Mouse (Mus musculus) limb, embryonic 10.5 days (tissue): ENCODE data around the gene Slc25a22. TPM values are rescaled to one million over a fixed set of nuclear protein-coding genes. Genes with fewer than 3 reads are reported as not detected.

Experiments used
- DNase-seq: peaks from one replicate; pipeline ENCODE4 v3.0.0-alpha.2; 2017; ENCODE audit warnings: low spot score
- H3K27ac ChIP-seq: fragments of 300-500 bp; sonication (generic); 2 replicates; pipeline ENCODE4 v1.5.1; 2016; ENCODE audit warnings: mild to moderate bottlenecking
- H3K27me3 ChIP-seq: fragments of 300-500 bp; sonication (generic); 2 replicates; pipeline ENCODE4 v1.6.1; 2016; ENCODE audit warnings: low read depth, mild to moderate bottlenecking; ENCODE audit not compliant: poor library complexity, severe bottlenecking
- H3K36me3 ChIP-seq: fragments of 300-500 bp; sonication (generic); 2 replicates; pipeline ENCODE4 v1.6.1; 2016; ENCODE audit warnings: mild to moderate bottlenecking, moderate library complexity
- H3K4me1 ChIP-seq: fragments of 300-500 bp; sonication (generic); 2 replicates; pipeline ENCODE4 v1.6.1; 2016
- H3K4me3 ChIP-seq: fragments of 300-500 bp; sonication (generic); 2 replicates; pipeline ENCODE4 v1.5.1; 2016; ENCODE audit warnings: mild to moderate bottlenecking, moderate library complexity
- H3K9me3 ChIP-seq: fragments of 300-500 bp; sonication (generic); replicated peaks from 2 replicates; pipeline ENCODE4 v1.6.1; 2016; ENCODE audit warnings: mild to moderate bottlenecking
- WGBS: fragments of 180-500 bp; shearing (Covaris S2); methylation state at CpG from one replicate; pipeline ENCODE4 v1.1.7; 2016; 5-methylcytosine and 5-hydroxymethylcytosine counted together
- polyA plus RNA-seq: library from polyadenylated mRNA; unstranded; fragments of >200 nt; fragmentation: Nextera tagmentation; extraction: Ambion mirVana; gene quantifications from 2 replicates; pipeline ENCODE4 v1.2.1, GENCODE M21; 2016

Slc25a22 gene
- polyA plus RNA-seq, 1 experiment from 2014 or later, result 43.6 TPM

GRCm38 (mm10) chr7:141395348-141395747 is 42.3 kb downstream of the Slc25a22 start:
- no peak overlapping the region for H3K4me3 ChIP-seq
- H3K9me3 ChIP-seq, result no peaks in the 10 kb centered on the region

GRCm38 (mm10) chr7:141394771-141395170 is 42.9 kb downstream of the Slc25a22 start:
- 19% methylated on average over 6 of the region's 6 CpGs for WGBS
- peak; percentile 90 for DNase-seq
- peaks cover 16% of the 10 kb centered on the region for H3K4me1 ChIP-seq

More at GRCm38 (mm10) chr7:141395348-141395747, 42.3 kb downstream of the Slc25a22 start:
- Histone ChIP-seq H3K4me1 (peaks cover 16% of the 10 kb centered on the region), H3K36me3 (peaks cover 47% of the 10 kb centered on the region), H3K27me3 (no peaks in the 10 kb centered on the region), H3K27ac (no peak overlapping the region)
- DNase-seq, result no peak
- 88% methylated on average over 1 of the region's 1 CpGs for WGBS

DNA sequence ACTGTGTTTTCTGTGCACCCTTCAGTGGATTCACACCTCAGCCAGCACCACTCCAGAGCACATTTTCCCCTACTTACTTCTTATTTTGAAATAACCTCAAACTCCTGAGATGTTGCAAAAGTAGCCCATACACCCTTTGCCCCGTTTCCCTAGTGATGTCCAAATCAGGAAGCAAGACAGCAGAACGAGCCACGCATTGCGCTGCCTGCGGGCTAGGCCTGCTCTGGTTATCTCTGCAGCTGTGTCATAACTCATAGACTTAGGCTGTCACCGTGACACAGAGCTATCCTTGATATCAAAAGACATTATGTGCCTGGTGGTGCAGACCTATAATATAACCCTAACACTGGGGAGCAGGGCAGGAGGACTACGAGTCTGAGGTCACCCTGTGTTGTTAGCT is 43.5 kb downstream of the Slc25a22 start:
- Histone ChIP-seq H3K27ac (no peak overlapping the region), H3K4me1 (peaks cover 16% of the 10 kb centered on the region), H3K36me3 (peaks cover 35% of the 10 kb centered on the region), H3K9me3 (no peaks in the 10 kb centered on the region), H3K4me3 (no peak overlapping the region), H3K27me3 (no peaks in the 10 kb centered on the region)
- DNase-seq, result no peak
- 90% methylated on average over 7 of the region's 7 CpGs for WGBS

More at GRCm38 (mm10) chr7:141394771-141395170, 42.9 kb downstream of the Slc25a22 start:
- Histone ChIP-seq H3K27ac (no peak overlapping the region), H3K9me3 (no peaks in the 10 kb centered on the region), H3K27me3 (no peaks in the 10 kb centered on the region), H3K36me3 (peaks cover 41% of the 10 kb centered on the region), H3K4me3 (no peak overlapping the region)

DNA sequence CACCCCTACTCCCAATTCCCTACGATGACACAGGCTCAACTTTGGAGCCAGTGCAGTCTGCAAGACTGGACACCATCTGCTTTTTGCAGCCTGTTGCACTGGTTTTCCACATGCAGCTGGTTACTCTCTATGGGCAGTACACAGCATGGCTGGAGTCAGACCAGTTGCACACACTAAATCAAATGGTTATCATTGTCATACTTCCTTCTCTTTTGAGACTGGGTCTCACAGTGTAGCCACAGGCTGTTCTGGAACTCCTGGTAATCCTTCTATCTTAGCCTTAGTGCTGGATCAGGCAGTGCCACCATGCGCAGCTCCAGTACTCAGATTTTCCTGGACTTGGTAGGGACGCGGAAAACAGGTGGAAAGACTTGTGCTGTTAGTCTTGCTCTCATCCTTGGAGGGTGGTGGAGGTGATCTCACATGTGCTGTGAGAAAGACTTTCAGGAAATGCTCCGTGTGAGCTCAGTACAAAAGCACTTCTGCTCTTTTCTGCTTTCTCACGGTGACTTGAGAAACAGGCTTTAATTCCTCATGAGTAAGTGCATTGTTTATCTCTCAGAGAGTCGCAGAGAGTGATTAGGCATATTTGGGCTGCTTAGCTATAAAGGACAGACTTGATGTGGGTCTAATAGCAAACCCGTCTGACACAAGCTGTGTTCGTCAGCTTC is 45.0 kb downstream of the Slc25a22 start:
- H3K36me3 ChIP-seq, result peaks cover 20% of the 10 kb centered on the region
- H3K27me3 ChIP-seq, result no peaks in the 10 kb centered on the region
- H3K4me1 ChIP-seq, result peaks cover 16% of the 10 kb centered on the region
- H3K9me3 ChIP-seq, result no peaks in the 10 kb centered on the region
- DNase-seq, result no peak
- WGBS, result 42% methylated on average over 9 of the region's 9 CpGs
- peak overlapping the region; percentile 81 for H3K27ac ChIP-seq
- H3K4me3 ChIP-seq, result peak overlapping the region; percentile 78

GRCm38 (mm10) chr7:141391625-141392551 is 45.8 kb downstream of the Slc25a22 start, which contains the start of gene Taldo1:
Gene Taldo1, plus strand, starts transcription at chr7:141392199.
- Histone ChIP-seq H3K9me3 (no peaks in the 10 kb centered on the region), H3K4me1 (peaks cover 16% of the 10 kb centered on the region), H3K36me3 (peaks cover 17% of the 10 kb centered on the region), H3K27ac (peak within 1 kb of the TSS; percentile 81), H3K27me3 (no peaks in the 10 kb centered on the region), H3K4me3 (peak within 1 kb of the TSS; percentile 78)
- under 1% methylated on average over 57 of the region's 57 CpGs for WGBS
- DNase-seq, result peak; percentile 95

GRCm38 (mm10) chr7:141390326-141391259 is 47.1 kb downstream of the Slc25a22 start:
- Histone ChIP-seq H3K36me3 (peaks cover 4% of the 10 kb centered on the region; the same call in 1 of the 2 replicates), H3K27me3 (no peaks in the 10 kb centered on the region), H3K27ac (no peak overlapping the region), H3K9me3 (no peaks in the 10 kb centered on the region), H3K4me1 (peaks cover 16% of the 10 kb centered on the region), H3K4me3 (no peak overlapping the region)
- DNase-seq, result no peak
- 59% methylated on average over 9 of the region's 9 CpGs for WGBS

DNA sequence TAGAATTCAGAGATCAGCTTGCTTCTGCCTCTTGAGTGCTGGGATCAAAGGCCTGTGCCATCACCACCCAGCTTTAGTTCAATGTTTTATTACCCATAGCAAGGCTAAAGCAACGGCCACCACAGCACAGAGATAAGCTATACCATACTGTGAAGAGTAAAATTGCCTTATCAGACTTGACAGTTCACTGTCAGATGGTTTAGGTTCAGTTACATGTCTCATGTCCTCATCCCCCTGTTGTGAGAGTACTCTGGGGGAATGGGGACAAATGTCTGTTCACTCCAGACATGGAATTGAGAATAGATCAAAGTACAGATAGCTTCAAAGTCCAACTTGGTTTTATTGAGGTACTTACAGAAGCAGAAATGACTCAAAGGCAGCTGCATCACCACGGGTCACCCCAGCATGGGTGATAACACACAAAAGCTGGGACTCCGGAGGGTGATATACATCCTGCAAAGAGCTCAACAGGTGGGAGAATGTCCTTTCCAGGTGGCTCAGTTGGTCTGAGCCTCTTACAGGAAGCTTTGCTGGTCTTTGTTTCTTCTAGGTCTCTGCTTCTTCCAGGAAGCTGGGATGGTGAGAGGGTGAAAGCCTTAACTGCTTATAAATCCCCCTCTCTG is 49.1 kb downstream of the Slc25a22 start:
- Histone ChIP-seq H3K36me3 (no peaks in the 10 kb centered on the region), H3K4me1 (peaks cover 16% of the 10 kb centered on the region), H3K27me3 (0 out of 2 replicates have a peak, but pooled peaks cover 8% of the 10 kb centered on the region), H3K9me3 (no peaks in the 10 kb centered on the region), H3K4me3 (no peak overlapping the region), H3K27ac (no peak overlapping the region)
- DNase-seq, result no peak
- WGBS, result 53% methylated on average over 3 of the region's 3 CpGs

- WGBS, result 58% methylated on average over 2 of the region's 2 CpGs
- no peak overlapping the region for H3K27ac ChIP-seq
- no peak overlapping the region for H3K4me3 ChIP-seq
- H3K9me3 ChIP-seq, result no peaks in the 10 kb centered on the region
- no peak for DNase-seq
- 0 out of 2 replicates have a peak, but pooled peaks cover 13% of the 10 kb centered on the region for H3K27me3 ChIP-seq
- no peaks in the 10 kb centered on the region for H3K36me3 ChIP-seq
- peaks cover 13% of the 10 kb centered on the region for H3K4me1 ChIP-seq
Measured at GRCm38 (mm10) chr7:141387807-141388486, 49.7 kb downstream of the Slc25a22 start.

GRCm38 (mm10) chr7:141381068-141381835 is 56.4 kb downstream of the Slc25a22 start:
- no peak for DNase-seq
- no peak overlapping the region for H3K4me3 ChIP-seq
- H3K36me3 ChIP-seq, result no peaks in the 10 kb centered on the region
- whole genome bisulfite sequencing, result 77% methylated on average over 4 of the region's 4 CpGs
- peaks cover 3% of the 10 kb centered on the region; the same call in 1 of the 2 replicates for H3K4me1 ChIP-seq
- H3K9me3 ChIP-seq, result no peaks in the 10 kb centered on the region
- H3K27ac ChIP-seq, result no peak overlapping the region
- H3K27me3 ChIP-seq, result 0 out of 2 replicates have a peak, but pooled peaks cover 19% of the 10 kb centered on the region
